Mouse (Mus musculus): Measurements from ENCODE around the gene Uqcr11.

GRCm38 (mm10) chr10:80355431-80355830 lies 51.2 kb downstream of the Uqcr11 start:
- no peak for TF ChIP-seq CTCF (IDR thresholded peaks at IDR 0.05; ENCODE audit: insufficient read depth, low read length)
- no peak for TF ChIP-seq POLR2A (IDR thresholded peaks at IDR 0.05; ENCODE audit: borderline replicate concordance, extremely low read depth, low read depth, low read length)

All from lung, adult 2 months (tissue).